Mouse (Mus musculus) forebrain, embryonic 12.5 days (tissue): ENCODE data around the gene 4933405L10Rik. TPM values are rescaled to one million over a fixed set of nuclear protein-coding genes. Genes with fewer than 3 reads are reported as not detected.

ENCODE experiments used
- ATAC-seq: fragments of 200-750 bp; cut with Nextera tagmentation; 2 replicates; pipeline ENCODE4 v1.8.0; 2017; ENCODE audit warnings: moderate TSS enrichment; ENCODE audit not compliant: low FRiP score
- H3K27ac ChIP-seq: fragments of 300-500 bp; sonication (generic); 2 replicates; pipeline ENCODE4 v1.5.1; 2016; ENCODE audit warnings: mild to moderate bottlenecking
- H3K27me3 ChIP-seq: fragments of 300-500 bp; sonication (generic); 2 replicates; pipeline ENCODE4 v1.6.1; 2016; ENCODE audit warnings: mild to moderate bottlenecking
- H3K36me3 ChIP-seq: fragments of 300-500 bp; sonication (generic); replicated peaks from 2 replicates; pipeline ENCODE4 v1.6.1; 2016; ENCODE audit warnings: mild to moderate bottlenecking
- H3K4me1 ChIP-seq: fragments of 300-500 bp; sonication (generic); 2 replicates; pipeline ENCODE4 v1.6.1; 2016
- H3K4me2 ChIP-seq: fragments of 300-500 bp; sonication (generic); 2 replicates; pipeline ENCODE4 v1.6.1; 2016; ENCODE audit warnings: mild to moderate bottlenecking, moderate library complexity
- H3K4me3 ChIP-seq: fragments of 300-500 bp; sonication (generic); replicated peaks from 2 replicates; pipeline ENCODE4 v1.5.1; 2016; ENCODE audit warnings: mild to moderate bottlenecking
- H3K9ac ChIP-seq: fragments of 300-500 bp; sonication (generic); 2 replicates; pipeline ENCODE4 v1.6.1; 2016; ENCODE audit warnings: mild to moderate bottlenecking
- H3K9me3 ChIP-seq: fragments of 300-500 bp; sonication (generic); 2 replicates; pipeline ENCODE4 v1.6.1; 2016
- WGBS: fragments of 180-500 bp; shearing (Covaris S2); methylation state at CpG from one replicate; pipeline ENCODE4 v1.1.7; 2016; 5-methylcytosine and 5-hydroxymethylcytosine counted together
- polyA plus RNA-seq: library from polyadenylated mRNA; unstranded; fragments of >200 nt; fragmentation: Nextera tagmentation; extraction: Ambion mirVana; gene quantifications from 2 replicates; pipeline ENCODE4 v1.2.1, GENCODE M21; 2016

Gene 4933405L10Rik
- polyA plus RNA-seq, 1 experiment from 2014 or later = 0.32 TPM

- WGBS = 87% methylated on average over 5 of the region's 5 CpGs
- Histone ChIP-seq H3K4me3 (no peak overlapping the region), H3K36me3 (peaks cover 40% of the 10 kb centered on the region), H3K9ac (no peak overlapping the region), H3K27ac (no peak overlapping the region), H3K9me3 (no peaks in the 10 kb centered on the region), H3K4me2 (no peak overlapping the region), H3K4me1 (no peaks in the 10 kb centered on the region), H3K27me3 (no peaks in the 10 kb centered on the region)
- no peak for ATAC-seq
Observed at GRCm38 (mm10) chr8:105725726-105726125, 18.3 kb downstream of the 4933405L10Rik start.

- H3K27me3 ChIP-seq = no peaks in the 10 kb centered on the region
- no peaks in the 10 kb centered on the region for H3K4me1 ChIP-seq
- H3K4me2 ChIP-seq = no peak overlapping the region
- no peaks in the 10 kb centered on the region for H3K9me3 ChIP-seq
- H3K4me3 ChIP-seq = no peak overlapping the region
- no peak overlapping the region for H3K9ac ChIP-seq
- no peak overlapping the region for H3K27ac ChIP-seq
- no peak for ATAC-seq
- peaks cover 34% of the 10 kb centered on the region for H3K36me3 ChIP-seq
- WGBS = 86% methylated on average over 18 of the region's 18 CpGs
Observed at GRCm38 (mm10) chr8:105727397-105728124, 20.1 kb downstream of the 4933405L10Rik start.

GRCm38 (mm10) chr8:105732186-105732585, 24.7 kb downstream of the 4933405L10Rik start:
- Histone ChIP-seq H3K4me1 (no peaks in the 10 kb centered on the region), H3K4me2 (no peak overlapping the region), H3K4me3 (no peak overlapping the region), H3K9ac (no peak overlapping the region), H3K9me3 (no peaks in the 10 kb centered on the region), H3K27me3 (no peaks in the 10 kb centered on the region), H3K36me3 (peaks cover 10% of the 10 kb centered on the region), H3K27ac (no peak overlapping the region)
- 94% methylated on average over 5 of the region's 5 CpGs for WGBS
- ATAC-seq = no peak

GRCm38 (mm10) chr8:105739216-105739615, 31.8 kb downstream of the 4933405L10Rik start:
- Histone ChIP-seq H3K27me3 (no peaks in the 10 kb centered on the region), H3K4me1 (no peaks in the 10 kb centered on the region), H3K9ac (no peak overlapping the region), H3K36me3 (0 out of 2 replicates have a peak, but pooled peaks cover 3% of the 10 kb centered on the region), H3K9me3 (no peaks in the 10 kb centered on the region), H3K4me2 (no peak overlapping the region), H3K27ac (no peak overlapping the region), H3K4me3 (no peak overlapping the region)
- ATAC-seq = no peak
- WGBS = 91% methylated on average over 5 of the region's 5 CpGs

GRCm38 (mm10) chr8:105743301-105743700, 35.8 kb downstream of the 4933405L10Rik start:
- H3K27me3 ChIP-seq = no peaks in the 10 kb centered on the region
- WGBS = 90% methylated on average over 4 of the region's 4 CpGs
- no peak overlapping the region for H3K9ac ChIP-seq
- ATAC-seq = no peak
- H3K4me2 ChIP-seq = no peak overlapping the region
- H3K4me1 ChIP-seq = no peaks in the 10 kb centered on the region
- no peaks in the 10 kb centered on the region for H3K9me3 ChIP-seq
- H3K36me3 ChIP-seq = peaks cover under 1% of the 10 kb centered on the region; the same call in 1 of the 2 replicates
- H3K4me3 ChIP-seq = no peak overlapping the region
- no peak overlapping the region for H3K27ac ChIP-seq

GRCm38 (mm10) chr8:105750606-105751005, 43.2 kb downstream of the 4933405L10Rik start:
- H3K4me3 ChIP-seq = no peak overlapping the region
- H3K9ac ChIP-seq = peak overlapping the region; percentile 36; the same call in 1 of the 2 replicates
- H3K27me3 ChIP-seq = no peaks in the 10 kb centered on the region
- no peak; the same call in 1 of the 2 replicates for ATAC-seq
- H3K4me2 ChIP-seq = peak overlapping the region; percentile 29
- H3K9me3 ChIP-seq = no peaks in the 10 kb centered on the region
- 14% methylated on average over 11 of the region's 11 CpGs for WGBS
- H3K27ac ChIP-seq = peak overlapping the region; percentile 61; the same call in 1 of the 2 replicates
- no peaks in the 10 kb centered on the region; the same call in 1 of the 2 replicates for H3K36me3 ChIP-seq
- peaks cover 26% of the 10 kb centered on the region for H3K4me1 ChIP-seq

GRCm38 (mm10) chr8:105753916-105754315, 46.5 kb downstream of the 4933405L10Rik start:
- Histone ChIP-seq H3K4me3 (no peak overlapping the region), H3K27me3 (no peaks in the 10 kb centered on the region), H3K4me1 (peaks cover 28% of the 10 kb centered on the region), H3K9ac (no peak overlapping the region), H3K27ac (no peak overlapping the region), H3K9me3 (no peaks in the 10 kb centered on the region), H3K4me2 (no peak overlapping the region), H3K36me3 (no peaks in the 10 kb centered on the region)
- WGBS = 71% methylated on average over 2 of the region's 2 CpGs
- ATAC-seq = no peak

GRCm38 (mm10) chr8:105754688-105755087, 47.2 kb downstream of the 4933405L10Rik start:
- H3K9me3 ChIP-seq = no peaks in the 10 kb centered on the region
- no peak overlapping the region for H3K9ac ChIP-seq
- no peak for ATAC-seq
- H3K27ac ChIP-seq = no peak overlapping the region
- peaks cover 27% of the 10 kb centered on the region for H3K4me1 ChIP-seq
- no peaks in the 10 kb centered on the region for H3K36me3 ChIP-seq
- 91% methylated on average over 2 of the region's 2 CpGs for WGBS
- H3K4me2 ChIP-seq = no peak overlapping the region
- H3K4me3 ChIP-seq = no peak overlapping the region
- no peaks in the 10 kb centered on the region for H3K27me3 ChIP-seq

GRCm38 (mm10) chr8:105757796-105758276, 50.4 kb downstream of the 4933405L10Rik start:
- H3K4me2 ChIP-seq = peak overlapping the region; percentile 65
- H3K27me3 ChIP-seq = no peaks in the 10 kb centered on the region
- no peak for ATAC-seq
- H3K27ac ChIP-seq = peak overlapping the region; percentile 91
- H3K9ac ChIP-seq = peak overlapping the region; percentile 95
- no peaks in the 10 kb centered on the region for H3K36me3 ChIP-seq
- WGBS = 2% methylated on average over 12 of the region's 12 CpGs
- H3K9me3 ChIP-seq = no peaks in the 10 kb centered on the region
- H3K4me3 ChIP-seq = peak overlapping the region; percentile 95
- peaks cover 6% of the 10 kb centered on the region; the same call in 1 of the 2 replicates for H3K4me1 ChIP-seq

GRCm38 (mm10) chr8:105758277-105759108, 51.0 kb downstream of the 4933405L10Rik start, which contains the start of gene Gfod2:
Gene Gfod2 (minus strand): TSS chr8:105758664.
- WGBS = 4% methylated on average over 57 of the region's 57 CpGs
- H3K9me3 ChIP-seq = no peaks in the 10 kb centered on the region

More at GRCm38 (mm10) chr8:105758277-105759108, 51.0 kb downstream of the 4933405L10Rik start, which contains the start of gene Gfod2:
- peak within 1 kb of the TSS; percentile 91 for H3K27ac ChIP-seq
- peak; percentile 98 for ATAC-seq
- H3K4me1 ChIP-seq = peaks cover 6% of the 10 kb centered on the region; the same call in 1 of the 2 replicates
- peak within 1 kb of the TSS; percentile 95 for H3K9ac ChIP-seq
- no peaks in the 10 kb centered on the region for H3K27me3 ChIP-seq
- H3K4me2 ChIP-seq = peak within 1 kb of the TSS; percentile 65
- H3K4me3 ChIP-seq = peak within 1 kb of the TSS; percentile 95
- H3K36me3 ChIP-seq = no peaks in the 10 kb centered on the region
